Mouse (Mus musculus) heart, adult 11 months (tissue): ENCODE data around the gene Lifr.
A peak's percentile ranks its signal among the peaks of the same experiment; 100 is the strongest.

ENCODE experiments used
- DNase-seq: peaks from one replicate; pipeline ENCODE4 v3.0.0; 2022

Lifr gene

DNA sequence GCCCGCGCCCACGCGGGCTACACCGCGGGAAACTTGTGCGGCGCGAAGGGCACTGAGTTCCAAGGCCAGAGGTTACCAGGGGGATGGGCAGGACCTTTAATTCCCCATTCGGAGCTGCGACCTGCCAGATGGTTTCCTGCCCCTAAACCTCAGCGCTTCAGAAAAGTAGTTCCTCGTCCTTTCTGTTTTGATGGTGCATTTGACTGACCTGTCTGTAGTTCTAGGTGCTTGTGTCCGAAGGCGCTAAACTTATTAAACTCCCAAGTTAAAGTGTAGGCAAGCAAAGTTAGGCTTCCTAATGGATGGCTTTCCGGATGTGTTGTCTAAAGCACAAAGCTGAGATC is 39.5 kb downstream of the Lifr start:
- no peak for DNase-seq

DNA sequence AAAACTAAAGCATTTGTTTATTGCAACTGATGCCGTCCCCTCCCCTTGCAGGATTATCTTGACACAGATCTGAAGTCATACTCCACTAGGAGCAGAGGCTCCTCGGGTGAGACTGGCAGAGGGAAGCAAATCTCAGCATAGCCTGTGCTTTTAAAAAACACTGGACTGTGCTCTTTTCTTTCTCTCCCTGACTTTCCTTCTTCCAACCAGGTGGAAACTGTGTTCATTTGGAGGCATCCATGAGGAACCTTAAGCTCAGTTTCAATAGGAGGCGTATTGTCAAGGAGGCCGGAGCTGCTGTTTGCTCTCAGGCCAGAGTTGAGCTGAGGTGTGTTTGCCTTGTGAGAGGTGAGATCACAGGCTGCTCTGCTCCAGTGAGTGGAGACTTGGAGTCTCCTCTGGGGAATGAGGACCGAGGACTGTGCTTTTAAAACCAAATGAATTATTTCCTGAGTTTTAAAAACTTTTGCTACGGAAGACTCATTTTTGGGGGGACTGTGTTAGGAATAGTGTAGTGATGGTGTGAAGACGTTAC is 40.3 kb downstream of the Lifr start:
- peak; percentile 89 for DNase-seq

DNA sequence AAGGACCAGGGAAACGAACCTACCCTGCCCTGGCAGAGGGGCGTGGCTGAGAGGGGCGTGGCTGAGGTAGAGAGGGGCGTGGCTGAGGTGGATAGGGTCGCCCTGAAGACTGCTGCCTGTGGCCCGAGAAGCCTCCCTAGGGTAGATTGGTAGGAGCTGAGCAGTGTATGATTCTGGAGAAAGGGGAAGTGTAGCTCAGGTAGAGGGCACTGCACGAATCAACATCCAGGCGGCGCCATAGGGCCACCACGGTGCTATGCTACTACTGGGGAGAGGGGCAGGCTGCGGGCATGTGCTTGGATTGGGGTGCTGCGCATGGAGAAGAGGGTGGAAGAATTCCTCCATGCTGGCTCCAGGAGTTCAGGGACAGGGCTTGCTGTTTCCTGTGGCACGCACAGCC is 42.3 kb downstream of the Lifr start:
- DNase-seq, result peak; percentile 94

DNA sequence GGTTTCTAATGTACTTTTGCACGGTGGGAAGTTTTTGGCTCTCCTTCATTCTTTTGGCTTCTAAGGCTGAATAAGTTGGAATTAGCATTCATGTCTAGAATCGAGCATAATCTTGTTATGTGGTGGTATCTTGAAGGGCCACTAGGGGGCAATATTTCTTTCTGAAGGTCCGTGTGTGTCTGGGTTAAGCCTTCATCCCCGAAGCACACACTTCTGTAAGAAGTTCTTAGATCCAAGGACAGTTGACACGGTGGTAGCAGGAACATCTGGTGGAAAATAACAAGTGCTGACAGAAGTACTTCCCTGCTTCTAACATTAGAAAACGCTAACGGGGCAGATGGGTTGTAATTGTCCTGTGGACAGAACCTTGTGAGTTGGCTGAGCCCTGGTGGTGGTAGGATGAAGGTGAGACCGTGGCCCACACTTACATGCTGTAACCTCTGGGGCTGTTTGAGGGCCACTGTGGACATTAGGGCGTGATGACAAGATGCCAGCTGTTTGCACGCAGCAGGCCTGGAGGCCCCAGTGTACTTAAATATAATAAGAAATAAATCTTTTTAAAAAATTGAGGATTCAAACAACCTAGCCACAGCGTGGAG is 44.1 kb downstream of the Lifr start:
- peak; percentile 94 for DNase-seq

DNA sequence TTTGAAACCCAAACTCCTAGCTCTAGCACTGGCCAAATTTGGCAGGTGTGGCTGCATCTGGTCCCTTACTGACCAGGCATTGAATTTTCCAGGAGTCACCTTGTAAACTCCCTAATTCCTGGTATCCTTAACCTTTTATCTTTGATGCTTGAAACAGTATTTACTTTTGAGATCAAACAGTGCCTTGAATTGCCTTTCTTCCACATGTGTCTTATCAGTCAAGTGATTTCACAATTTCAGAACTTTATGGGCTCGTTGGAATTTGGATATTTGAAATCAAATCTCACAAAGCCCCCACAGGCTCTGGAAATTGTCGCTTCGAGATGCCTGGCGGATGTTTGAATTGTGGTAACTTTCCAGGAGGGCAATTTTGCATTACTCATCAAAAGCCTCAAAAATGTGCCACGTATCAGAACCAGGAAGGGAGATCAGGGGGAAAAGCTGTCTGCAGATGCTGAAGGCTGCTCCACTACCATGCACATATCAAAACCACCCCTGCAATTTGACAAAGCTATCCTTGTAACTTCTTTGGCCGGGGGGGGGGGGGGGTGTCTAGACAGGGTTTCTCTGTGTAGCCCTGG is 45.7 kb downstream of the Lifr start:
- no peak for DNase-seq

DNA sequence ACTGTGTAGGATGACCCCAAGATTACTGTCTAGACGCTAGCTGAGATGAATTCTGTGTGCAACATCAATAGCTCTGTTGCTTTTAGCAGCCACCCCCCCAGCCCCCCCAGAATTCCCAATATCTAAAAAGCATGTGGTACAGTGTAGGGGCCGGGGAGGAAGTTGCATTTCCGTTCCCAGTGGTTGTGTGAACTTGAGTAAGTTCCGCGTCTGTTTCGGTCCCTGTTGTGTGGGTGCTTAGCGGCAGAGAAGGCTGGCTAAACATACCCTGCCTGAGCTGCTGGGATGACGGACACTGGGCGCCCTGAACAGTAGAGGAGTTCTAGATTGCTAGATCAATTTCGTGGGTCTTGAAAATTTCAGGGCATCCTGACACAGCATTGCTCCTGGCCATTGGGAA is 46.5 kb downstream of the Lifr start:
- DNase-seq, result peak; percentile 97

DNA sequence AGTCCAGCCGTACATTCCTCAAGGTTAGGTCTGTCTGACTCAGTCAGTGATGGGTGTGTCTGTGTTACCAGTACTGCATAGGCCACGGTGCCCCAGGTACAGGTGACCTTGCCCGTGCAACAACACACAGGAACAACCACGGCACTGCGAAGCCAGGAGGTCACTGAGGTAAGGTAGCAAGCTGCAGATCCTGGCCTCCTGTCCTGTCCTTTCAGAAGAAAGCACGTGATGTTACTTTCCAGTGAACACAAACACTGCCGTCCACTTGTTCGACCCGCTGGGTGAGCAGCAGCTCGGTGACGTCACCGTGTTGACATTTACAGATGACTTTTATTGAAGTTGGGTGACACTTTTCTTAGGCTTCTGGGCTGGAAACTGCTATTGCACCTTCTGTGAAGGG is 47.2 kb downstream of the Lifr start:
- DNase-seq, result peak; percentile 92

DNA sequence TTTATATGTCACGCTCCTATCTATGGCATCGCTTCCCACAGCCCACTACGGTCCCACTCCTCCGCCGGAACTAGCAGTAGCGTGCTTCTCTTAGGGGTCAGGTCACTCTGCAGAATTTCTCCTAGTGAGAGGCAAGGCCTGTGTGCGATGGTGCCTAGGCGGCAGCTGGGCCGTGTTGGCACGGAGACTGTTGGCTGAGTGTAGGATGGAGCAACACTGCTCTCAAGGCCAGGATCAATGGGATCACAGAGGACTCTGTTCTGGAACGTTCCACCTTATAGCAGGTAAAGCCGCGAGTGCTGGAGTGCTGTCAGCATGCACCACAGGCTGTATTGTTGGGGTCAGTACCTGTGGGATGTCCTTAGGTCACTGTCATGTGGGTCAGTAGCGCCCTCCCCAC is 48.1 kb downstream of the Lifr start:
- DNase-seq, result peak; percentile 83

DNA sequence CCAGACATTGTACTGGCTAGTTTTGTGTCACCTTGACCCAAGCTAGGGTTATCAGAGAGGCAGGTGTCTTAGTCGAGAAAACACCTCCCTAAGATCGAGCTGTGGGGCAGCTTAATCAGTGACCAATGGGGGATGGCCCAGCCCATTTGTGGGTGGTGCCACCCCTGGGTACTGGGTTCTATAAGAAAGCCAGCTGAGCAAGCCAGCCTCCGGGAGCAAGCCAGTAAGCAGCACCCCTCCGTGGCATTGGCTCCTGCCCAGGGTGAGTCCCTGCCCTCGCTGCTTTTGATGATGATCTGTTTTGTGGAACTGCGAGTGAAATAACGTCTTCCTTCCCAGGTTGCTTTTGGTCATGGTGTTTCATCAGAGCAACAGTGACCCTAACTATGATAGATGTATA is 49.9 kb downstream of the Lifr start:
- peak; percentile 89 for DNase-seq

DNA sequence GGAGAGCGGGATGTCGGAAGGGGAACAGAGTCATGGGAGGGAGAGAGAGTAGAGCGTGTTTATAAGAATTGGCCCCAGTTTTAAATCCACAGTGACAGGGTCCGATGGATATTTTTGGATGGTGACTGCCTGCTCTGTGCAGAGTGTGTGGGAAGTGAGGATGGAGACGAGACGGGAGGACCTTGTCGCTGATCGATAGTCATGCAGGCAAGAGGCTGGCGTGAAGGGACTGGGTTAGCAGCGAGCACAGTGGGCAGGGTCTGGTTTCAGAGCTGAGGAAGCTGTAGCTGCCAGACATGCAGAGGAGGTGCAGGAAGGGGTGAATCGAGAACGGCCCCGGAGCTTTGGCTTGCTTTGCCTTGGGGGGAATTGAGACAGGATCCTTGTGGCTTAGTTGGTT is 50.8 kb downstream of the Lifr start:
- DNase-seq, result peak; percentile 80

DNA sequence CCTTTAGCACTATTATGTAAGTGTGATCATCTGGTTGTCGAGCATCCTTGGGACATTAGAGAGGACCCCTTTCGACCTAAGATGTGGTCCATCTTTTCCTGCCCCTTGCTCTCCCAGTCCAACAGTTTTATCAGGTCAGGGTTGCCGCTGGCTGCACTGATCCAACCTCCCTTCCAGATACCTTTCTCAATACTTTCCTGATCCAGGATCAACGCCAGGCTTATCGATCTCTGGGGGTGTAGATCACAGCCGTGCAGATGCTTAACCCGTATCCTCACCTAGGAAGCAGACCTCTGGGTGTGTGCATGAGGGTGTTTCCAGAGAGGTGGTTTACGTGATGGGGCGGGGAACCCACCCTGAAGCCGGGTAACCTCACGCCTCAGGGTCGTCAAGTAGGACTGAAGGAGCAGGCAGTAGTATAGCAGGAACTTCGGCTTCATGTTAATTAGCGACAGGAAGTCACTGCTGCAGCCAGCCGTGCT is 53.3 kb downstream of the Lifr start:
- peak; percentile 92 for DNase-seq

DNA sequence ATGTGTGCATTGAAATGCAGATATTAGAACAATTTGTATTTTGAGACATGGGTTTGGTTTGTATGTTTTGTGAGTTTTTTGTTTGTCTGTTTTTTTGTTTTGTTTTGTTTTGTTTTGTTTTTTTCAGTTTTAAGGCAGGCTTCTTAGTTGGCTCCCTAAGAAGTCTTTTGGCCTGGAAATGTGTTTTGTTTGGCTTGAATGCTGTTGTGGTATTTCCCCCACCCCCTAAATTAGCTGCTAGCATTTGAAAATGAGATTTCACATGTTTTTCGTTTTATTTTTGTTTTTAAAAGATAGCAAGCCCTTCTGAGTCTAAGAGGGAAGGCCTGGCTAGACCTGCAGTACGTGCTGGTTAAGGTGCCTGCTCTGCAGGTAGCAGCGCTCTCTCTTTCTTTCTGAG is 54.1 kb downstream of the Lifr start:
- no peak for DNase-seq

DNA sequence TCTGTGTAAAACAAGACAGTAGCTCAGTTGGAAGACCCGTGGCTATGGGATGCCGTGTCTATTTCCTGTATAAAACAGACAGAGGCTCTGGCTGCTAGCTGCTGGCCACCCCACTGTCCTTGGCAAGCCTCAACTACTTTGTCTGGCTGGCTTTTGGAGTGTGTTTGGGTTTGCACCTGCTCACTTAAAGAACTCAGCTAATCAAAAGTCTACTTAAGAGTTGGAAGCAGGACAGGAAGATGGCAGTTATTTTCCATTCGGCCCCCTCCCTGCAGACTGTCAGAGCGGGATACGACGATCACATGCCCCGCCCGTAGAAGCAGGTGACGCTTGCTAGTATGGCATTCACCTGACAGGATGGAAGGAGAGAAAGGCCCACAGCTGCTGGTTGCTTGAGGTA is 54.5 kb downstream of the Lifr start:
- peak; percentile 97 for DNase-seq

DNA sequence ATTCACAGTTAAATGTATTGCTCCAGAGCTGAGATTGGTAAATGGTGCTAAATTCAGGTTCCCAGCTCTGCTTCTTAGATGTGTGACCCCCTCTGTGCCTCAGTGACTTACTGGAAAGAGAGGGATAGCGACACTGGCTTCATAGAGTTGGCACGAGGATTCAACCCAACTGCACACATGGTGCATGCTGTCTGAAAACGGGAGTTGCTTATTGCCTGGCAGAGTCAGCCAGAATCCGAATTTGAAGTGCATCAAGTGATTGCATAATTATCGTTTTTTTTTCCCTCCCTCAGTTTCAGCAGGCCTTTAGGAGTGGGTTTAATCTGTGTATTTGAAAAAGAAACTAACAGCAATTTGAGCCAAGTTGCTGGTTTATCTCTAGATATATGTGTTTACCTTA is 55.1 kb downstream of the Lifr start:
- DNase-seq, result peak; percentile 88

DNA sequence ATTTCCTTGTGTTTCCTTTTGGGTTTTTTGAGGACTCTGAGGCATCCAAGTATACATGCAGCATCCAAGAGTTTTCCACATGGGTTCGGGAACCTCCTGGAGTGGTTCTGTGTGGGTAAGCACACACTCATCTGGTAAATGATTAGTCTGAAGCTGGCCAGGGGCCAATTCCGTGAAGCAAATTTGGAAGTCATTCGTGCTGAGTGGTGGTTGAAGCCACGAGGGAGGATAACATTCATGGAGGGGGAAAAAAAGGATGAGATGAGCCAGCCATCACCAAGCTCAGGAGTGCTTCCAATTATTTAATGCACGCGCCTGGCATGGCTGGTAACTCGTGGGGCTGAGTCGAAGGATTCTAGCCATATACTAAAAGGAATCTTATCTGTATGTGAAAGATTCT is 56.1 kb downstream of the Lifr start:
- peak; percentile 92 for DNase-seq

DNA sequence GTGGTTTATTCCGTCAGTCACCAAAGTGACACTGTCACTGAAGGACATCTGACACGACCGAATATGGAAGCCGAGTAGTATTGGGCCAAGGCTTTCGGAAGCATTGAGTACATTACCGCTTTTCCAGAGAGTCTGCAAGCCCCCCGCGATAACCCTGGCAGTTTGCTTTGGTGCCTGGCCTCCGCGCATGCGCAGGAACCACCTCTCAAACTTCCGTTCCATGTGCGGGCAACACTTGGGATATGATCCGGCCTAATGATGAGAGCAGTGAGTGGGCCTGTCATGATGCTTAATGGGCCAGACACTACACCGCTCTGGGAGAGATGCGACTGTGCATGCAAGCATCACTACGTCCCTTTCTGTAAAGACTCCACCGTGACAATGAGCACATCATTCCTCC is 59.4 kb downstream of the Lifr start:
- peak; percentile 88 for DNase-seq

DNA sequence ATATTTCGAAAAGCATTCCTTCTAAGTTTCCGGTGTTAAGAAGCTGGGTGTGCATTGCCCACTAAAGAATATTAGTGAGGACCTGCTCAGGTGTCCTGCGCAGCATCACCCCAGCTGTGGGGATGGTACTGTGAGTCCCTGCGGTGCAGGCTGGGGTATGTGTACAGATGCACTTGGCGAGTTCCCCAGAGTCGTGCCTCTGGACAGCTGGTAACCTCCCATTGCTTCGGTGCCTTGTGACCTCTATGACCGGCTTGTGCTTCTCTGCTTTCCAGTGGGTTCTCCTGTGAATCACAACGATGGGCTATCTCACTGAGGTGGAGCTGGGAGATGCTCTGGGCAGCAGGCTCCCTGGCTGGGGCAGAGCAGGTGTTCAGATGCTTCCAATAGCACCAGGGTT is 60.2 kb downstream of the Lifr start:
- peak; percentile 94 for DNase-seq

DNA sequence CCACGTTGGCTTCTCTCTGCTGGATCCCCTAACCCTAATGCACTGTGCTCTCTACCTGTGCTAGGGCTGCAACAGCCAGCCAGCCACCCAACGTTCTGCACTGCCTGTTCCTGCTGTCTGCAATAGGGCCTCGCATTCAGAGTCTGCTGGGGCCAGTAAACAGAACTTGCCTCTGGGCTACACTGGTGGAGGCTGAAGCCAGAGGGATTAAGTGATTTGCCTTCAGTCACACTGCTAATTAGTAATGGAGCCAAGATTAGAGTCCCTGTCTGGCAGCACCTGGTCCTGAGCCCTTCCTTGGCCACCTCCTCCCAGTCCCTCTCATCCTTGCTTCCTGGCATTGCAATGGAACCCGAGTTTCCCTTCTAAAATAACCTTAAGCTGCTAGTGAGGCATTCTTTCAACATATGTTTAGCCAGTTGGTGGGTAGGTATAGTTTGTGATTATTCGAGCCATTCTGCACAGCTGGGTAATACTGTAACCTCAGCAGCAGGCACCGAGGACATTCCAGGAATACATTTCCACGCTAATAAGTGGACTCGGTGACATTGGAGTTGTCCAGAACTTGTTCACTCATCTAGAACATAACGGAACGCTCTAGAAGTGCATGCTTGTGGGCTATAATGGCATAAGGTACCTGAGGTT is 61.8 kb downstream of the Lifr start:
- peak; percentile 92 for DNase-seq

DNA sequence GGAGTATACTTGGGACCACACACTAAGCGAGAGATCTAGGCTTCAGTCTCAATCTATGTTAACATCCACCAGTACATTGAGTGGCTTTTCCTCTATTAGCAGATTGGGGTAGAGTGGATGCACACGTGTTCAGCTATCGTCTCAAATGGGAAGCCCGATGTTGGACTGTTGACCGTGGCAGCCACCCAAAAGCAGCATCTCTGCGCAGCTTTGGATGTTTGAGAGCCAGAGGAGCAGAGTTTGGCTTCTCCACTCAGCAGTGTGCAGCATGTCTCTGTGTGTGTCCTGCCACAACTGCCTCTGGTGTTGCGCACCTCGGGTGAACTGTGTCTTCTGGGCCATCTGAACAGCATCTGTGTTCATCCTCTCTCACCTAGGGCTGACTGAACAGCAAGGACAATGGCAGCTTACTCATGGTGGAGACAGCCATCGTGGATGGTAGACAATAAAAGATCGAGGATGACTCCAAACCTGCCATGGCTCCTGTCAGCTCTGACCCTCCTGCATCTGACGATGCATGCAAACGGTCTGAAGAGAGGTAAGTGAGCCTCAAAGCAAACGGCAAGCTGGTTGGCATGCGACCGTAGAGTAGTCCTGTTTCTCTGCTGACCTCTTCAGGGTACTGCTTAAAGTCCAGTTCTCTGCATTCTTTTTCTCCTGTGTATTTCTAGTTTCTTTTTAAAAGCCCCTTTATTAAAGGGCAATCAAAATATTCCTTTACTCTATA is 63.8 kb downstream of the Lifr start:
- peak; percentile 98 for DNase-seq

DNA sequence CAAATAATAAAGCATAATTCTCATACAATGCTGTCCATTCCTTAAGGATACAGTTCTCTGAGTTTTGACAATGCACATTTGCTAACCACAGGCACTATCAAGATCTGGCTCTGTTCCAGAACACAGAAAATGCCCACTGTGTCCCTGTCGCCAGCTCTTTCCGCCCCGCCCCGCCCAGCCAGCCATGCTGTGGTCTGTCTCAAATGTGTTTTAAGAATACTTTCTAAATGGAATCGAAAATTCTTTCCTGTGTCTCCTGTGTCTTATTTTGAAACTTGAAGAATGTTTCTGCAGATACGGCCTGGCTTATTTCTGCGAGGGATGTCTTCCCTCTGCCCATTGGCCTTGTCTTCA is 64.3 kb downstream of the Lifr start:
- peak; percentile 92 for DNase-seq

DNA sequence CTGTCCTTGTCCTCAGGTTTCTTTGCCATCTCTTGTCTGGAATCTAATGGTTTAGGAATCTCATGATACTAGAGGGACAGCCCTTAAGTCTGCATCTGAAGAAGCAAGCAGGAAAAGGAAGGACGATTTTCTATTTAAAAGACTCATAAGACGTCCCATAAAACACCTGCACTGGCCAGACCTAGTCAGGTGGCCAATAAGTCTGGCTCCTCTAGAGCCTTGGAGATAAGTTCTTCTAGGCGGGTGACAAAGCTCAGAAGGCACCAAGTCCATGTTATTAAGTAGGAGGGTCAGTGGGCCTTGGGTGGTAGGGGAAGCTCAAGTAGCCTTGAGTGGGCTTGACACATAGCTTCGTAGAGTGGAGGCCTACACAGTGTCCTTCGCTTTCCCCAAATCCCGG is 67.2 kb downstream of the Lifr start:
- no peak for DNase-seq

DNA sequence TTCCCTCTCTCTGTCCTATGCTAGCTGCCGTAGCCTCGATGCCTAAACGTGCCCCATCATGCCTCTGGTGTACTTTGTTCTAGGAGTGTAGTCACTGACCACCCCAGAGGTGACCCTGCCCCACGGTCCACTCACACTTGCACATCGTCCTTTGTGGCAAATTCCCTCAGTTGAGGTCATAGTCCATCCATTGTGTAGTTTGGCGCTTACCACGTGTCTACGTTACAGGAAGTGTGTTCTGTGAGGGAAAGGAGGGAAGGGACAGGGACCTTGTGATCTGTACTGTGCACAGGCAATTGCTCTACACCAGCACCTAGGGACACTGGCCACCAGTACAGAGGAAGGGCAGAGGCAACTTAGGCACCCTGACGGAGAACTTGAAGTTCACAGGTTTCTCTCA is 69.5 kb downstream of the Lifr start:
- no peak for DNase-seq

DNA sequence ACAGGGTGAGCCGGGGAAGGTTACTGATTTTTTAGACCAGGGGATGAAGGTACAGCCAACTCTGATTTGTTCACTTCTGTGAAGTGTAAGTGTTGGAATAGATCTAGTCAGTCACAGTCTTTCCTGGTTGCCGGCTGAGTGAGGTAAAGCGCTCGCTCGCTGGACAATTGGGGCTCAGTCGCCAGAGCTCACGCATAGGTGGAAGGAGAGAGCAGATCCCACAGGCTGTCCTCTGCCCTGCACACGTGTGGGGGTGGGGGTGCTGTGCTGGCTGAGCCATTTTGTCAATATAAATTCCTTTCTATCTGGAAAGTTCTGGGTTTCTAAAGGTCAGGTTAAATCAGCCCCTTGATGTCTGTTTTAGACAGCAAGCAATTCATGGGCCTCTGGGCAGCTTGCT is 69.9 kb downstream of the Lifr start:
- peak; percentile 87 for DNase-seq

DNA sequence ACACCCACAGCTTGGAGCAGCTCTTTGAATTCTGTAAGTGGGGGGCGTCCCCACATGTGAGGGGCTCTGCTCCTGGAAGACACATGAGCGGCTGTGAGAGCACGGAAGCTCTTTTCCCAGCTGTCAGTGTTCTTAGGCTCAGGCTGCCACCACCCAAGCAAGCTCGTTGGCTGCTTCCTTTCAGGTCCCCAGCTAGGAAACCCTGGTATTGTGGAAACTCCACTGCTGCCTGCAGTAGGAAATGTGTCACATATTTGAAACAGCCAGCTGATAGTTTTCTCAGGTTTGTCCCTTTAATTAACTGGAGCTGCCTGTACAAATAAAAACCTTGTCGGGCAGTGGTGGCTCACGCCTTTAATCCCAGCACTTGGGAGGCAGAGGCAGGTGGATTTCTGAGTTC is 73.4 kb downstream of the Lifr start:
- peak; percentile 95 for DNase-seq
